Mouse (Mus musculus) spleen, adult 2 months (tissue): ENCODE data around the gene Aff3. TPM values are rescaled to one million over a fixed set of nuclear protein-coding genes. Genes with fewer than 3 reads are reported as not detected.
A peak's percentile ranks its signal among the peaks of the same experiment; 100 is the strongest.

Experiments
- DNase-seq, 2 experiments: peaks; one replicate each; pipeline versions ENCODE4 v3.0.0 to v3.0.0-alpha.2; 2012 to 2021; ENCODE audit warnings: low spot score in 2 of 2, low read depth in 1 of 2
- H3K27ac ChIP-seq: fragments of 200-500 bp; 2 replicates; pipeline ENCODE4 v1.5.1; 2012; ENCODE audit warnings: low read length, inconsistent platforms; ENCODE audit not compliant: insufficient read depth
- H3K27me3 ChIP-seq: fragments of 200-500 bp; 2 replicates; pipeline ENCODE4 v1.6.1; 2012; ENCODE audit warnings: mild to moderate bottlenecking, moderate library complexity, low read length, inconsistent platforms; ENCODE audit not compliant: control insufficient read depth, insufficient read depth
- H3K36me3 ChIP-seq: fragments of 200-500 bp; 2 replicates; pipeline ENCODE4 v1.6.1; 2012; ENCODE audit warnings: mild to moderate bottlenecking, low read length, inconsistent platforms; ENCODE audit not compliant: control insufficient read depth, insufficient read depth
- H3K4me1 ChIP-seq: fragments of 200-500 bp; 2 replicates; pipeline ENCODE4 v1.6.1; 2011; ENCODE audit warnings: inconsistent platforms; ENCODE audit not compliant: control insufficient read depth, insufficient read depth, insufficient read length
- H3K4me3 ChIP-seq: fragments of 200-500 bp; 2 replicates; pipeline ENCODE4 v1.5.1; 2011; ENCODE audit warnings: mild to moderate bottlenecking, inconsistent platforms; ENCODE audit not compliant: insufficient read depth, insufficient read length; ENCODE audit errors: extremely low read depth
- CTCF ChIP-seq: fragments of 200-500 bp; IDR thresholded peaks from 2 replicates; pipeline ENCODE4 v1.5.1; 2011; ENCODE audit warnings: mild to moderate bottlenecking, inconsistent platforms; ENCODE audit not compliant: insufficient read depth, insufficient read length, insufficient replicate concordance; ENCODE audit errors: extremely low read depth
- POLR2A ChIP-seq: fragments of 200-500 bp; IDR thresholded peaks from 2 replicates; pipeline ENCODE4 v1.6.1; 2011; ENCODE audit warnings: low read depth, low read length, inconsistent platforms
- WGBS: fragments of 180-500 bp; shearing (Covaris S2); methylation state at CpG from one replicate; pipeline ENCODE4 v1.1.7; 2018; 5-methylcytosine and 5-hydroxymethylcytosine counted together
- polyA plus RNA-seq: library from polyadenylated mRNA; depleted of rRNA; stranded (reverse); fragments of >200 nt; gene quantifications from 2 replicates; pipeline ENCODE4 v1.2.3, GENCODE M21; 2012

Aff3 gene
- polyA plus RNA-seq, 1 experiment = 20.2 TPM

GRCm38 (mm10) chr1:38565295-38565777 lies 99.4 kb downstream of the Aff3 start:
- WGBS = 91% methylated on average over 7 of the region's 7 CpGs
- Histone ChIP-seq H3K4me1 (no peaks in the 10 kb centered on the region; the same call in 1 of the 2 replicates), H3K36me3 (no peaks in the 10 kb centered on the region), H3K27me3 (no peaks in the 10 kb centered on the region), H3K27ac (no peak overlapping the region), H3K4me3 (no peak overlapping the region)
- no peak for DNase-seq
- TF ChIP-seq POLR2A (no peak), CTCF (no peak)

- DNase-seq = no peak
- TF ChIP-seq CTCF = no peak
- no peak for TF ChIP-seq POLR2A
- Histone ChIP-seq H3K4me1 (peaks cover 6% of the 10 kb centered on the region; the same call in 1 of the 2 replicates), H3K4me3 (no peak overlapping the region), H3K27me3 (no peaks in the 10 kb centered on the region), H3K27ac (no peak overlapping the region), H3K36me3 (no peaks in the 10 kb centered on the region)
- WGBS = 89% methylated on average over 10 of the region's 11 CpGs
These were observed 102.2 kb downstream of the Aff3 start for GRCm38 (mm10) chr1:38562397-38563199.

GRCm38 (mm10) chr1:38561331-38561730 lies 103.4 kb downstream of the Aff3 start:
- H3K4me1 ChIP-seq = peaks cover 8% of the 10 kb centered on the region; the same call in 1 of the 2 replicates
- no peak for TF ChIP-seq CTCF
- TF ChIP-seq POLR2A = no peak
- 82% methylated on average over 7 of the region's 7 CpGs for WGBS
- no peaks in the 10 kb centered on the region for H3K36me3 ChIP-seq
- no peak overlapping the region for H3K27ac ChIP-seq
- no peak for DNase-seq
- H3K4me3 ChIP-seq = no peak overlapping the region
- H3K27me3 ChIP-seq = no peaks in the 10 kb centered on the region

GRCm38 (mm10) chr1:38560666-38561065 lies 104.1 kb downstream of the Aff3 start:
- DNase-seq = no peak
- Histone ChIP-seq H3K27ac (no peak overlapping the region), H3K4me1 (peaks cover 8% of the 10 kb centered on the region; the same call in 1 of the 2 replicates), H3K27me3 (no peaks in the 10 kb centered on the region), H3K4me3 (no peak overlapping the region), H3K36me3 (no peaks in the 10 kb centered on the region)
- TF ChIP-seq POLR2A (no peak), CTCF (no peak)
- WGBS = 74% methylated on average over 9 of the region's 9 CpGs

GRCm38 (mm10) chr1:38557615-38558014 lies 107.1 kb downstream of the Aff3 start:
- peak in 1 of 2 experiments; percentile 77 for DNase-seq
- TF ChIP-seq POLR2A (no peak), CTCF (no peak)
- WGBS = 23% methylated on average over 8 of the region's 8 CpGs

GRCm38 (mm10) chr1:38554546-38554945 lies 110.2 kb downstream of the Aff3 start:
- H3K36me3 ChIP-seq = no peaks in the 10 kb centered on the region
- peaks cover 8% of the 10 kb centered on the region; the same call in 1 of the 2 replicates for H3K4me1 ChIP-seq
- H3K4me3 ChIP-seq = no peak overlapping the region
- WGBS = 89% methylated on average over 3 of the region's 3 CpGs
- H3K27me3 ChIP-seq = no peaks in the 10 kb centered on the region
- TF ChIP-seq POLR2A = no peak
- no peak for TF ChIP-seq CTCF
- no peak for DNase-seq
- no peak overlapping the region for H3K27ac ChIP-seq

More at GRCm38 (mm10) chr1:38557615-38558014, 107.1 kb downstream of the Aff3 start:
- Histone ChIP-seq H3K27ac (no peak overlapping the region), H3K4me1 (peaks cover 8% of the 10 kb centered on the region; the same call in 1 of the 2 replicates), H3K4me3 (no peak overlapping the region), H3K36me3 (no peaks in the 10 kb centered on the region), H3K27me3 (no peaks in the 10 kb centered on the region)

GRCm38 (mm10) chr1:38553090-38553489 lies 111.7 kb downstream of the Aff3 start:
- peaks cover 7% of the 10 kb centered on the region; the same call in 1 of the 2 replicates for H3K4me1 ChIP-seq
- TF ChIP-seq CTCF (no peak), POLR2A (no peak)
- no peaks in the 10 kb centered on the region for H3K27me3 ChIP-seq
- WGBS = 72% methylated on average over 6 of the region's 6 CpGs
- H3K36me3 ChIP-seq = no peaks in the 10 kb centered on the region
- no peak overlapping the region for H3K4me3 ChIP-seq
- no peak overlapping the region for H3K27ac ChIP-seq
- no peak for DNase-seq
